Mouse (Mus musculus) embryonic facial prominence, embryonic 11.5 days (tissue): ENCODE data around the gene Slc16a8. TPM values are rescaled to one million over a fixed set of nuclear protein-coding genes. Genes with fewer than 3 reads are reported as not detected.

Experiments
- ATAC-seq: fragments of 200-750 bp; cut with Nextera tagmentation; replicated peaks from 2 replicates; pipeline ENCODE4 v1.8.0; 2017; ENCODE audit warnings: low read depth; ENCODE audit not compliant: insufficient number of reproducible peaks, low FRiP score, low TSS enrichment
- DNase-seq: peaks from one replicate; pipeline ENCODE4 v3.0.0-alpha.2; 2015; ENCODE audit warnings: low spot score
- H3K27ac ChIP-seq: fragments of 300-500 bp; sonication (generic); replicated peaks from 2 replicates; pipeline ENCODE4 v1.5.1; 2014; ENCODE audit warnings: mild to moderate bottlenecking, low read depth, low read length, control low read depth
- H3K27me3 ChIP-seq: fragments of 300-500 bp; sonication (generic); 2 replicates; pipeline ENCODE4 v1.6.1; 2014; ENCODE audit warnings: mild to moderate bottlenecking, low read length, moderate library complexity, mixed read lengths; ENCODE audit not compliant: control insufficient read depth, insufficient read depth
- H3K36me3 ChIP-seq: fragments of 300-500 bp; sonication (generic); replicated peaks from 2 replicates; pipeline ENCODE4 v1.6.1; 2014; ENCODE audit warnings: low read depth, mild to moderate bottlenecking, low read length, moderate library complexity, mixed read lengths; ENCODE audit not compliant: control insufficient read depth, insufficient read depth
- H3K4me1 ChIP-seq: fragments of 300-500 bp; sonication (generic); 2 replicates; pipeline ENCODE4 v1.6.1; 2014; ENCODE audit warnings: low read length, mixed read lengths; ENCODE audit not compliant: control insufficient read depth, insufficient read depth
- H3K4me2 ChIP-seq: fragments of 300-500 bp; sonication (generic); 2 replicates; pipeline ENCODE4 v1.6.1; 2014; ENCODE audit warnings: low read depth, mild to moderate bottlenecking, control low read depth, low read length, moderate library complexity
- H3K4me3 ChIP-seq: fragments of 300-500 bp; sonication (generic); 2 replicates; pipeline ENCODE4 v1.5.1; 2014; ENCODE audit warnings: low read depth, low read length, control low read depth
- H3K9ac ChIP-seq: fragments of 300-500 bp; sonication (generic); replicated peaks from 2 replicates; pipeline ENCODE4 v1.6.1; 2014; ENCODE audit warnings: mild to moderate bottlenecking, control low read depth, low read length
- H3K9me3 ChIP-seq: fragments of 300-500 bp; sonication (generic); replicated peaks from 2 replicates; pipeline ENCODE4 v1.6.1; 2016; ENCODE audit warnings: mild to moderate bottlenecking, low read length, inconsistent platforms, mixed read lengths; ENCODE audit not compliant: control insufficient read depth
- WGBS: fragments of 180-500 bp; shearing (Covaris S2); extraction: QIAGEN DNeasy Blood & Tissue Kit; methylation state at CpG from one replicate; pipeline ENCODE4 v1.1.7; 2014; 5-methylcytosine and 5-hydroxymethylcytosine counted together
- polyA plus RNA-seq: library from polyadenylated mRNA; unstranded; fragments of >200 nt; fragmentation: Nextera tagmentation; extraction: Ambion mirVana; gene quantifications from 2 replicates; pipeline ENCODE4 v1.2.1, GENCODE M21; 2014

Gene Slc16a8
- polyA plus RNA-seq, 1 experiment from 2014 or later: not detected

DNA sequence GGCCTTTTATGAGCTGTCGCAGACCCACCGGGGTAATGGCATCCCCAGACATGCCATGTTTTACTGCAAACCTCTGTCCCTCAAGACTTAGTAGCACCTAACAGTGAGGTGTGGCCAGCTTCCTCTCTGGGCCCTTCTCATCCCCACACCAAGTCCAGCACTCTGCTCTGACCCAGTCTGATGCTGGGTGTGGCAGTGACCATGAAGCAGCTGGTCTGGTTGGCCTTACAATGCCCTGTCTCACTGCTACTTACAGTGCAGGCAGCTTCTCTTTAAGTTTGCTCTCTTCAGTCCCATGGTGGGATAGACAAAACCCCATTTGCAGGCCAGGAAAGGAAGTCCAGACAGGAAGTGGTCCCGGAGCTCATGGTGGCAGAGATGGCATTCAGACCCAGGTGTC is 9.2 kb downstream of the Slc16a8 start:
- no peak overlapping the region for H3K27ac ChIP-seq
- H3K27me3 ChIP-seq: no peaks in the 10 kb centered on the region
- H3K36me3 ChIP-seq: no peaks in the 10 kb centered on the region; the same call in 1 of the 2 replicates
- H3K4me2 ChIP-seq: no peak overlapping the region
- no peaks in the 10 kb centered on the region for H3K9me3 ChIP-seq
- 90% methylated on average over 3 of the region's 3 CpGs for WGBS
- H3K4me3 ChIP-seq: no peak overlapping the region
- ATAC-seq (no peak), DNase-seq (no peak)
- H3K9ac ChIP-seq: no peak overlapping the region
- no peaks in the 10 kb centered on the region for H3K4me1 ChIP-seq

DNA sequence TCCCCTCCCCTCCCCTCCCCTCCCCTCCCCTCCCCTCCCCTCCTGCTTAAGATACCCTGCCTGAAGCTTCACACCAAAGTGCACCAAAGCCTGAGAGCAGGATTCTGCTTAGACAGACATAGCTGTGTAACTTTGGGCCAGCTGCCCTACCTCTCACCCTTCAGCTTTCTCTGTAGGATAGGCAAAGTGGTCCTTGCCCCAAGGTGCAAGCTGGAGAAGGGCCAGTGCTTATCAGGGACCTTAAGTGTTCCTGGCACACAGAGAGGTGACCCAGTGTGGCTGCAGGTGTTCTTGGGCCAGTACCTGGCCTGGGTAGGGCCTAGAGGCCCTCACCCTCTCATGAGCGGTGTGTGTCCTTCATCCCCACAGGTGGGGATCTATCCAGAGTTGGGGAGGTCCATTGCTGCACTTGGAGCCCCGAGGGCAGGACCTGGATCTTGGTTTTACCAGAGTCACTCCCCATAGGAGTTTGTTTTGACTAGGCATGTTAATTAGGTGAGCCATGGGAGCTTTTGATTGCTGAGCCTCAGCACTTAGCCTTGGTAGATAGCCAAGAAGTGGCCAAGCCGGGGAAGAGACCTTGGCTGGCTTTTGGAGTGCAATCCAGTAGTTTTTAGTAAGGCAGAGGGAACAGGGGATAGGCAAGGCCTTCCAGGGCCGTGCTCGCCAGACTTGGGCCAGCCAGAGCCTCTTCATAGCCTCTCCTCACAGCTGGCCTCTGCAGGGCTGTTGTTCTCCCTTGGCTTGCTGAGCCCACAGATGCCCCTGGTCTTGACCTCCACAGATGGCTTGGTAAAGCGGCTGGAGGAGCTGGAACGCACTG is 10.3 kb downstream of the Slc16a8 start:
- 63% methylated on average over 7 of the region's 7 CpGs for WGBS
- Histone ChIP-seq H3K27ac (no peak overlapping the region), H3K36me3 (no peaks in the 10 kb centered on the region; the same call in 1 of the 2 replicates), H3K9me3 (no peaks in the 10 kb centered on the region), H3K27me3 (no peaks in the 10 kb centered on the region), H3K4me1 (no peaks in the 10 kb centered on the region), H3K4me2 (no peak overlapping the region), H3K4me3 (no peak overlapping the region), H3K9ac (no peak overlapping the region)
- ATAC-seq (no peak), DNase-seq (no peak)

DNA sequence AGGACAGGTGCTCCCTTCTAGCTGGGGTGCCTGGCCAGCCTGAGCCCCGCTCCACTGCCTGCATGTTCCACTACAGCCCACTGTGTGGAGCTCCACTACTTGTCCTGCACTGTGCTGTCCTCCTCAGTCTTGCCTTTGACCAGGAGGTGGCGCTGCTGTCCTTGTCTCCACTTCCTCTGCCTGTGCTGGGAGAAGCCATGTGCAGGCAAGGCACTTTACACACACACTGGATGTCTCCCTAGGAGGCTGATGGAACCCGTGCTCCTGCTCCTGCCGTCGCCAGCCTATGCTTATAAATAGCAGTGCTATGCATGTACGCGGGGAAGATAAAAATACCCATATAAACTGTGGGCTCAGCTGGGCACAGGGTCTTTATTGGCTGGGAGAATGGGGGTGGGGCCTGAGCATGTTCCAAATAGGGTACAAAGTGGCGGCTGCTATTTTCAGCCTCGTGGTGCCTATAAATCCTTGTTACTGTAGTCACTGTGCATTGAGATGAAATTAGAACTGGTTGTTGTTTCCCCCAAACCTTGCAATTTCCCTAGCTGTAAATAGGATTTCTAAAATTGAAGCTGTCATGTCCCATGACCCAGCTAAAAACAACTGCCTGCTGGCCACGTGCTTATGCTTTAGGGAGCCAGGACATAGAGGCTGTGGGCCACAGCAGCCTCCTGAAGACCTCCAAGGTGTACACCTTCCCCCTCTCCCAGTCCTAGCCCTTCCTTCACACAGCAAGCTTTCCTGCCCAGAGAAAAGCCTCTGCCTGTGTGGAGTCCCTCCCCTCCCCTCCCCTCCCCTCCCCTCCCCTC is 11.1 kb downstream of the Slc16a8 start:
- H3K4me1 ChIP-seq: no peaks in the 10 kb centered on the region
- H3K9me3 ChIP-seq: no peaks in the 10 kb centered on the region
- no peaks in the 10 kb centered on the region for H3K27me3 ChIP-seq
- no peak overlapping the region for H3K9ac ChIP-seq
- H3K36me3 ChIP-seq: no peaks in the 10 kb centered on the region; the same call in 1 of the 2 replicates
- DNase-seq (peak; percentile 95), ATAC-seq (peak; percentile 97)
- H3K27ac ChIP-seq: no peak overlapping the region
- H3K4me2 ChIP-seq: no peak overlapping the region
- H3K4me3 ChIP-seq: no peak overlapping the region
- 28% methylated on average over 10 of the region's 10 CpGs for WGBS

DNA sequence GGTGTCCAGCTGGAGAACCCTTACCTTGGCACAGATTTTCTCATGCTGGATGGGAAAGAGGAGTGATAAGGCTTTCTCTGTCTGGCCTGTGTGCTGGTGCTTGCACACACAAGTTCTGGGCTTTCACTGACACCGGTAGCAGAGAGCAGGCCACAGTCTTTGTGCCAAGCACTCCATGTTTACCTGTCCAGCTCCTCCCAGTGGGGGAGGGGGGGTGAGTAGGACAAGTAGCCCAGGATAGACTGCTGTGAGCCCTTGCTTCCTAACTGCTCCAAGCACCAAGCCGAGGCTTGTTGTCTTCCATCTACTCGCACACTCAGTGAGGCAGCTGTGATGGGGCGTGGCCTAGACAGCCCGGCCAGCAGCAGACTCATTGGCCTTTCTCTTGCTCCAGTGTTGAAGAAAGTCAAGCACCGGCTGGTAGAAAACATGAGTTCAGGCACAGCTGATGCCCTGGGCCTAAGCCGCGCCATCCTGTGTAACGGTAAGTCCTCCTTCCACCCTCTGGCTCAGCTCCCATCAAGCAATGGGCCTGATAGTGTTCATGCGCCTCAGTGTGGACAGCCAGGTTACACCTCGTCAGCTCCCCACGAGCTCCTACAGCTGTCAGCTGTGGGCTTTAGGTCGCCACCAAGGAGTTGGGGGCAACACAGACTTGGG is 11.9 kb downstream of the Slc16a8 start:
- 69% methylated on average over 13 of the region's 13 CpGs for WGBS
- Histone ChIP-seq H3K36me3 (no peaks in the 10 kb centered on the region; the same call in 1 of the 2 replicates), H3K4me1 (no peaks in the 10 kb centered on the region), H3K4me2 (no peak overlapping the region), H3K9ac (no peak overlapping the region), H3K9me3 (no peaks in the 10 kb centered on the region), H3K27ac (no peak overlapping the region), H3K4me3 (no peak overlapping the region), H3K27me3 (no peaks in the 10 kb centered on the region)
- peak; percentile 50 for ATAC-seq
- no peak for DNase-seq

DNA sequence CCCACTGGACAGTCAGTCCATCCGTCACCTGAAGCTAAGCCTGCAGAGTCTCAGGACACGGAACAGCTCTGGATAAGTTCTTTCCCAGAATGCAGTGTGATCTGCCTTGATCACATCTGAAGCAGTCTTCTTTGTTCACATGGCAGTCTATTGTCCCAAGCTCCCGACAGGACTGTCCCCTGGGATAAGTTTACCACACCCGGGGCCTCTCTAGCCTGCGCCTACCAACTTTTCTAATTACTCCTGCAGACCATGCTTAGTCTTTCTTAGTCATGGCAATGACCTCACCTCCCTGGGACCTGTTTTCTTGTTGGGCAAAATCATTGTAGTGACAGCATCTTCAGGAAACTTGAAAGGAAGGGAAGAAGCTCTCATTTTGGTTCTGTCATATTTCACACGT is 16.5 kb downstream of the Slc16a8 start:
- no peak for DNase-seq
- H3K9me3 ChIP-seq: no peaks in the 10 kb centered on the region
- H3K27ac ChIP-seq: no peak overlapping the region
- H3K27me3 ChIP-seq: no peaks in the 10 kb centered on the region
- no peak for ATAC-seq
- H3K9ac ChIP-seq: no peak overlapping the region
- H3K36me3 ChIP-seq: no peaks in the 10 kb centered on the region; the same call in 1 of the 2 replicates
- no peak overlapping the region for H3K4me2 ChIP-seq
- WGBS: 90% methylated on average over 6 of the region's 6 CpGs
- no peak overlapping the region for H3K4me3 ChIP-seq
- H3K4me1 ChIP-seq: no peaks in the 10 kb centered on the region

DNA sequence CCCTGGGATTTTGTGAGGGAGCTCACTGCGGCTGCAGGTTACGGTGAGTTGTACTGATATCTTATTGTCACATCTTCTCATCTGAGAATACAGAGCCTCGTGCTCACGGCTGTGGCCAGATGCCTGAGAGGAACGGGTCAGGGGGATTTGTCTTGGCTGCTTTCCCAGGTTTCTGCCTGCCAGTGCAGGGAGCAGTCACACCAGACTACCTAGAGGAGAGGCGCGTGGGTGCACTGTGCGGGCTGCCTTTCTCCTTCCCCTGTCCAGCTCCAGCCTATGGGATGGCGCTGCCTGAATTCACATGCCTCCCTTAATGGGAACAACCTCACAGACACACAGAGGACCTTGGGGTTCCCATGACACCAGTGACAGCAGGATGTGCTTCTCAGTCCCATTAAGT is 19.3 kb downstream of the Slc16a8 start:
- Histone ChIP-seq H3K36me3 (no peaks in the 10 kb centered on the region; the same call in 1 of the 2 replicates), H3K4me1 (no peaks in the 10 kb centered on the region), H3K4me3 (no peak overlapping the region), H3K27ac (no peak overlapping the region), H3K27me3 (no peaks in the 10 kb centered on the region), H3K9me3 (no peaks in the 10 kb centered on the region), H3K9ac (no peak overlapping the region), H3K4me2 (no peak overlapping the region)
- whole genome bisulfite sequencing: 93% methylated on average over 9 of the region's 9 CpGs
- no peak for DNase-seq
- ATAC-seq: no peak

DNA sequence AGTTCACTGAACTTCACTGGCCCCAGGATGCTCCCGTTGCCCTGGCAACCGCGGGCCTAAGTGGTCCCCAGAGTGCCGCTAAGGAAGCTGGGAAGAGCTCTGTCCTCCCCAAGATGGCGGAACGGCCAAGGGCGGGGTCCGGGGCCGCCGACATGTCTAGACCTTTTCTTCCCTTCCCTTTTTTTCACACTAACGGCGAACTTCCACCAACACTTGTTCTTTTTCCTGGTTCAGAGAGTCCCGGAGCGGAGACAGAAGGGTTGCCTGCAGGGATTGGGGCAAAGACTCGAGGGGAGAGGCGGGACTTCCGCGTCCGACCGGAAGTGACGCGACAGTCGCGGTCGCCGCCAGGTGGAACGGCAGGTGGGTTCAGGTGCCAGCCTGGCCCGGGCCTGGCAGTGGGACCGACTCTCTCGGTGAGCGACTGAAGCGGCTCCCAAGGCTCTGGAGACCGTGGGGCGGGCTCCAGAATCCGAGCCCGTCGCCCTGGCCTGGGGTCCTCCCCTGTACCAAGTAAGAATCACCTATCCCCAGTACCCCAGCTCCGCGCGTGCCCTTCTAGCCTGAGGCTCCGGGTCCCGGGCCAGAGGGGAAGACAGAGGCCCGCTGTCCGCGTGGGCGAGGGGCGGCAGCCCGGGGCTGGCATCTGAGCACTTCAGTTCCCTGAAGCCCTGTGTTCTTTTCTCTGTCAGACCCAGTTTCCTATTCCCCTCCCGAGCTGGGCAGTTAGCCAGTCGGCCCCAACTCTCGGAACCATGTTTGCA is 25.3 kb downstream of the Slc16a8 start, which contains the start of the genes Pick1 and Gm49486:
Pick1 (plus strand) TSS at position 116 of the 764 bp plus-strand sequence.
Gm49486 (plus strand) TSS at position 334 of the 764 bp plus-strand sequence.
- peak within 1 kb of the TSS; percentile 71 for H3K9ac ChIP-seq
- H3K4me3 ChIP-seq: peak within 1 kb of the TSS; percentile 75
- no peaks in the 10 kb centered on the region for H3K36me3 ChIP-seq
- H3K27ac ChIP-seq: peak within 1 kb of the TSS; percentile 90
- 2% methylated on average over 51 of the region's 51 CpGs for WGBS
- no peaks in the 10 kb centered on the region for H3K4me1 ChIP-seq
- H3K9me3 ChIP-seq: no peaks in the 10 kb centered on the region
- peak; percentile 77 for ATAC-seq
- DNase-seq: peak; percentile 94
- H3K4me2 ChIP-seq: peak within 1 kb of the TSS; percentile 97
- no peaks in the 10 kb centered on the region for H3K27me3 ChIP-seq
